Mouse (Mus musculus): Measurements from ENCODE around the gene Gm266. TPM values are rescaled to one million over a fixed set of nuclear protein-coding genes. Genes with fewer than 3 reads are reported as not detected.

Gm266 gene
- polyA plus RNA-seq, 1 experiment, result 1.5 TPM

GRCm38 (mm10) chr12:111485046-111485651, 474 bp downstream of the Gm266 start:
- Histone ChIP-seq H3K79me2 (ENCODE audit: control insufficient read depth, insufficient read depth) (no peaks in the 10 kb centered on the region), H3K4me2 (ENCODE audit: low read depth) (peak overlapping the region; percentile 86), H3K36me3 (ENCODE audit: control insufficient read depth, insufficient read depth) (no peaks in the 10 kb centered on the region), H3ac (ENCODE audit: control insufficient read depth, insufficient read length) (no peak overlapping the region), H3K4me3 (no peak overlapping the region), H3K27me3 (ENCODE audit: control insufficient read depth, insufficient read depth, insufficient read length) (peaks cover 26% of the 10 kb centered on the region)
- TF ChIP-seq REST (IDR thresholded peaks at IDR 0.05; ENCODE audit: insufficient read depth, insufficient read length) (no peak), E2F4 (IDR thresholded peaks at IDR 0.05; ENCODE audit: insufficient read depth) (no peak)

- Histone ChIP-seq H3K4me3 (no peak overlapping the region), H3K4me2 (ENCODE audit: low read depth) (no peak overlapping the region), H3ac (ENCODE audit: control insufficient read depth, insufficient read length) (no peak overlapping the region), H3K79me2 (ENCODE audit: control insufficient read depth, insufficient read depth) (no peaks in the 10 kb centered on the region), H3K36me3 (ENCODE audit: control insufficient read depth, insufficient read depth) (no peaks in the 10 kb centered on the region), H3K27me3 (ENCODE audit: control insufficient read depth, insufficient read depth, insufficient read length) (peaks cover under 1% of the 10 kb centered on the region)
- TF ChIP-seq TCF3 (IDR thresholded peaks at IDR 0.05; ENCODE audit: insufficient read length, low read depth), result no peak
- no peak for TF ChIP-seq MAX (IDR thresholded peaks at IDR 0.05; ENCODE audit: low read depth)
- no peak for TF ChIP-seq E2F4 (IDR thresholded peaks at IDR 0.05; ENCODE audit: insufficient read depth)
- TF ChIP-seq REST (IDR thresholded peaks at IDR 0.05; ENCODE audit: insufficient read depth, insufficient read length), result no peak
- TF ChIP-seq SRF (IDR thresholded peaks at IDR 0.05; ENCODE audit: control insufficient read depth, insufficient read length, low read depth), result no peak
- TF ChIP-seq MYOD1 (IDR thresholded peaks at IDR 0.05; ENCODE audit: control insufficient read depth in 1 of 3, insufficient read length in 2 of 3, low read depth in 2 of 3), result no peak
- no peak for TF ChIP-seq TCF12 (IDR thresholded peaks at IDR 0.05; ENCODE audit: insufficient read depth, poor library complexity, severe bottlenecking)
- no peak for TF ChIP-seq CEBPB (IDR thresholded peaks at IDR 0.05; ENCODE audit: insufficient read depth, poor library complexity, severe bottlenecking)
- TF ChIP-seq MYOG (IDR thresholded peaks at IDR 0.05; ENCODE audit: control insufficient read depth in 1 of 3, insufficient read depth in 1 of 3, insufficient read length in 2 of 3, low read depth in 2 of 3), result no peak
- no peak for TF ChIP-seq USF1 (IDR thresholded peaks at IDR 0.05; ENCODE audit: low read depth)
- no peak for TF ChIP-seq POLR2AphosphoS2 (IDR thresholded peaks at IDR 0.05; ENCODE audit: insufficient read length, low read depth)
- no peak for TF ChIP-seq POLR2A (IDR thresholded peaks at IDR 0.05; ENCODE audit: insufficient read length, low read depth)
Observed at GRCm38 (mm10) chr12:111479917-111480316, 5.7 kb downstream of the Gm266 start.

- H3K36me3 ChIP-seq (ENCODE audit: control insufficient read depth, insufficient read depth), result no peaks in the 10 kb centered on the region
- H3K27me3 ChIP-seq (ENCODE audit: control insufficient read depth, insufficient read depth, insufficient read length), result no peaks in the 10 kb centered on the region
- no peak for TF ChIP-seq MYOD1 (IDR thresholded peaks at IDR 0.05; ENCODE audit: control insufficient read depth in 1 of 3, insufficient read length in 2 of 3, low read depth in 2 of 3)
- TF ChIP-seq MAX (IDR thresholded peaks at IDR 0.05; ENCODE audit: low read depth), result no peak
- no peak for TF ChIP-seq REST (IDR thresholded peaks at IDR 0.05; ENCODE audit: insufficient read depth, insufficient read length)
- no peak for TF ChIP-seq POLR2A (IDR thresholded peaks at IDR 0.05; ENCODE audit: insufficient read length, low read depth)
- TF ChIP-seq E2F4 (IDR thresholded peaks at IDR 0.05; ENCODE audit: insufficient read depth), result no peak
- H3K4me2 ChIP-seq (ENCODE audit: low read depth), result no peak overlapping the region
- no peaks in the 10 kb centered on the region for H3K79me2 ChIP-seq (ENCODE audit: control insufficient read depth, insufficient read depth)
- H3ac ChIP-seq (ENCODE audit: control insufficient read depth, insufficient read length), result no peak overlapping the region
- no peak overlapping the region for H3K4me3 ChIP-seq
Observed at GRCm38 (mm10) chr12:111478924-111479323, 6.7 kb downstream of the Gm266 start.

- Histone ChIP-seq H3K36me3 (ENCODE audit: control insufficient read depth, insufficient read depth) (no peaks in the 10 kb centered on the region), H3K79me2 (ENCODE audit: control insufficient read depth, insufficient read depth) (no peaks in the 10 kb centered on the region), H3K4me2 (ENCODE audit: low read depth) (peak overlapping the region; percentile 39), H3ac (ENCODE audit: control insufficient read depth, insufficient read length) (no peak overlapping the region), H3K4me3 (no peak overlapping the region), H3K27me3 (ENCODE audit: control insufficient read depth, insufficient read depth, insufficient read length) (no peaks in the 10 kb centered on the region)
- TF ChIP-seq REST (IDR thresholded peaks at IDR 0.05; ENCODE audit: insufficient read depth, insufficient read length) (no peak), USF1 (IDR thresholded peaks at IDR 0.05; ENCODE audit: low read depth) (no peak), TCF3 (IDR thresholded peaks at IDR 0.05; ENCODE audit: insufficient read length, low read depth) (no peak), SRF (IDR thresholded peaks at IDR 0.05; ENCODE audit: control insufficient read depth, insufficient read length, low read depth) (no peak), POLR2A (IDR thresholded peaks at IDR 0.05; ENCODE audit: insufficient read length, low read depth) (no peak), E2F4 (IDR thresholded peaks at IDR 0.05; ENCODE audit: insufficient read depth) (no peak), MYOG (IDR thresholded peaks at IDR 0.05; ENCODE audit: control insufficient read depth in 1 of 3, insufficient read depth in 1 of 3, insufficient read length in 2 of 3, low read depth in 2 of 3) (no peak), TCF12 (IDR thresholded peaks at IDR 0.05; ENCODE audit: insufficient read depth, poor library complexity, severe bottlenecking) (peak; percentile 38), POLR2AphosphoS2 (IDR thresholded peaks at IDR 0.05; ENCODE audit: insufficient read length, low read depth) (no peak), MYOD1 (IDR thresholded peaks at IDR 0.05; ENCODE audit: control insufficient read depth in 1 of 3, insufficient read length in 2 of 3, low read depth in 2 of 3) (peak in 1 of 3 experiments; percentile 59)
Observed at GRCm38 (mm10) chr12:111474893-111475643, 10.6 kb downstream of the Gm266 start.

GRCm38 (mm10) chr12:111474384-111474783, 11.2 kb downstream of the Gm266 start:
- H3K4me2 ChIP-seq (ENCODE audit: low read depth), result no peak overlapping the region
- no peaks in the 10 kb centered on the region for H3K27me3 ChIP-seq (ENCODE audit: control insufficient read depth, insufficient read depth, insufficient read length)
- no peak overlapping the region for H3K4me3 ChIP-seq
- H3K79me2 ChIP-seq (ENCODE audit: control insufficient read depth, insufficient read depth), result no peaks in the 10 kb centered on the region
- TF ChIP-seq POLR2AphosphoS2 (IDR thresholded peaks at IDR 0.05; ENCODE audit: insufficient read length, low read depth), result no peak
- TF ChIP-seq REST (IDR thresholded peaks at IDR 0.05; ENCODE audit: insufficient read depth, insufficient read length), result peak; percentile 17
- no peak overlapping the region for H3ac ChIP-seq (ENCODE audit: control insufficient read depth, insufficient read length)
- no peaks in the 10 kb centered on the region for H3K36me3 ChIP-seq (ENCODE audit: control insufficient read depth, insufficient read depth)

Measured in myocyte (in vitro differentiated cells).